19 mouse cellular contexts compared by ENCODE assay signal in the genomic region with DNA sequence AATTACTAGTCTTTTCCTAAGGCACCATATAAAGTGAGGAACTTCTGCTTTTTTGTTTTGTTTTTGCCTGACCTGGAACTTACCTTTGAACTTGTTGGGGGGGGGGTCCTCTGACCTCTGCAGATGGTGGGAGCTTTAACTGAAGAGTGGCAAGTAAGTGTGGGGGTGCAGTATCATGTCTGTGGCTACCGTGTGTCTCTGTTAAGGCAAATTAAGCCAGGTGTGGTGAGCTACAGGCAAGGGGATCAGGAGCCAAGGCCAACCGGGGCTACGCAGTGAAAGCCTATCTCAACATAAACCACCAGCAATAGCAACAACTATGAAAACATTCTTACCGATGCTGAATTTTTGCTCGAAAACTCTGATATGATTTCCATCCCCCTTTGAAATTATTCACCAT. TPM values are rescaled to one million over a fixed set of nuclear protein-coding genes. Genes with fewer than 3 reads are reported as not detected.
DNase-seq lines count a peak whose midpoint lies in the region; ATAC-seq lines count a peak whose summit lies in the region.
"Had no signal": no experiment of that assay in that cellular context is flagged by ENCODE, and none has a peak within 500 bp of the region (broad histone marks: within the 10 kb centered on the region; RNA-seq: fewer than 3 reads in every experiment).

No protein-coding gene starts in this region.

- no peak for ATAC-seq in kidney, embryonic 15.5 days (replicated peaks; ENCODE audit: low FRiP score)
- ATAC-seq: forebrain, postnatal 0 days had no signal

- no peaks in the 10 kb centered on the region for H3K9me3 ChIP-seq in kidney, embryonic 15.5 days (replicated peaks)
- H3K9me3 ChIP-seq in limb, embryonic 10.5 days (replicated peaks): no peaks in the 10 kb centered on the region
- H3K9me3 ChIP-seq: embryonic facial prominence, embryonic 15.5 days; forebrain, embryonic 12.5 days; G1E; hindbrain, embryonic 13.5 days; midbrain, embryonic 15.5 days; neural tube, embryonic 15.5 days had no signal

- H3K4me1 ChIP-seq in kidney, embryonic 15.5 days: peaks cover 25% of the 10 kb centered on the region
- peaks cover 46% of the 10 kb centered on the region for H3K4me1 ChIP-seq in limb, embryonic 10.5 days

- H3K9ac ChIP-seq in kidney, embryonic 15.5 days: no peak overlapping the region
- H3K9ac ChIP-seq: embryonic facial prominence, embryonic 15.5 days; forebrain, embryonic 12.5 days; forebrain, postnatal 0 days; midbrain, embryonic 15.5 days; neural tube, embryonic 15.5 days had no signal

- peak overlapping the region; percentile 92 for H3K27ac ChIP-seq in kidney, embryonic 15.5 days
- H3K27ac ChIP-seq in limb, embryonic 10.5 days: peak overlapping the region; percentile 90
- H3K27ac ChIP-seq: forebrain, embryonic 12.5 days; macrophage; midbrain, embryonic 15.5 days; neural tube, embryonic 15.5 days had no signal

- no peak for DNase-seq in kidney, postnatal 36 days
- DNase-seq in A20 (ENCODE audit: low read depth, low spot score): peak; percentile 89
- DNase-seq in B cell, adult 2 months: peak; percentile 42 to 50
- DNase-seq in limb, embryonic 10.5 days (ENCODE audit: low spot score): no peak
- no peak for DNase-seq in lung, postnatal 25 days (ENCODE audit: low spot score)
- DNase-seq in left cerebral cortex, adult 18-20 months (ENCODE audit: low spot score in 2 of 2): no peak
- no peak for DNase-seq in right cerebral cortex, adult 2 months (ENCODE audit: low spot score in 2 of 2)
- DNase-seq: cerebellum, adult 11-12 months; cerebellum, adult 9-11 months; forebrain, postnatal 0 days; thymus, postnatal 14 days had no signal

- no peaks in the 10 kb centered on the region for H3K27me3 ChIP-seq in kidney, embryonic 15.5 days
- no peaks in the 10 kb centered on the region for H3K27me3 ChIP-seq in limb, embryonic 10.5 days (ENCODE audit: low read depth, poor library complexity, severe bottlenecking)
- H3K27me3 ChIP-seq: embryonic facial prominence, embryonic 15.5 days had no signal

- no peak overlapping the region for H3K4me2 ChIP-seq in kidney, embryonic 15.5 days
- H3K4me2 ChIP-seq: forebrain, embryonic 12.5 days had no signal

- no peaks in the 10 kb centered on the region for H3K36me3 ChIP-seq in kidney, embryonic 15.5 days
- no peaks in the 10 kb centered on the region for H3K36me3 ChIP-seq in limb, embryonic 10.5 days
- H3K36me3 ChIP-seq: embryonic facial prominence, embryonic 15.5 days; forebrain, embryonic 12.5 days; G1E; hindbrain, embryonic 13.5 days; midbrain, embryonic 15.5 days; neural tube, embryonic 15.5 days had no signal

- H3K4me3 ChIP-seq in kidney, embryonic 15.5 days (replicated peaks): no peak overlapping the region
- no peak overlapping the region for H3K4me3 ChIP-seq in limb, embryonic 10.5 days
- H3K4me3 ChIP-seq: embryonic facial prominence, embryonic 15.5 days; forebrain, embryonic 12.5 days; hindbrain, embryonic 13.5 days; midbrain, embryonic 15.5 days; neural tube, embryonic 15.5 days had no signal

- WGBS in kidney, embryonic 15.5 days: 45% methylated on average over 5 of the region's 5 CpGs
- WGBS in limb, embryonic 10.5 days: 82% methylated on average over 5 of the region's 5 CpGs

RNA-seq across cellular contexts. Expression of a gene that starts 38.5 kb away (rescaled TPM):
- 49.9 and 52.1 TPM in 2 replicates for polyA plus RNA-seq in kidney, embryonic 15.5 days (2015; fragmentation: Nextera tagmentation; extraction: Ambion mirVana)
- polyA plus RNA-seq in limb, embryonic 10.5 days (2016; fragmentation: Nextera tagmentation; extraction: Ambion mirVana): 25.2 and 27.8 TPM in 2 replicates
- 10 to 100 TPM; 49.5 to 52.7 TPM for total RNA-seq in left cerebral cortex, adult 18-20 months (2021)

Comparison
In these comparisons a context has a peak if more than half of its experiments do, and no peak if none do; other contexts are left out.
1. DNase-seq: peak in A20 (single experiment) and B cell, adult 2 months (2 of 2); none in kidney, postnatal 36 days (0 of 2), limb, embryonic 10.5 days (single experiment), lung, postnatal 25 days (single experiment), left cerebral cortex, adult 18-20 months (0 of 2) and right cerebral cortex, adult 2 months (0 of 2).